Mouse (Mus musculus) hindbrain, embryonic 12.5 days (tissue): ENCODE measurements at regions not wholly inside any gene's neighbourhood (a gene's known extent, or its start where the extent isn't known, plus 50 kb on each side); places are given as distances from the start of the nearest gene placed in this dataset.

Experiments
- ATAC-seq: fragments of 200-750 bp; cut with Nextera tagmentation; 2 replicates; pipeline ENCODE4 v1.8.0; 2017; ENCODE audit warnings: moderate TSS enrichment; ENCODE audit not compliant: low FRiP score
- H3K27ac ChIP-seq: fragments of 300-500 bp; sonication (generic); 2 replicates; pipeline ENCODE4 v1.5.1; 2016; ENCODE audit warnings: mild to moderate bottlenecking
- H3K27me3 ChIP-seq: fragments of 300-500 bp; sonication (generic); 2 replicates; pipeline ENCODE4 v1.6.1; 2016; ENCODE audit warnings: mild to moderate bottlenecking
- H3K36me3 ChIP-seq: fragments of 300-500 bp; sonication (generic); 2 replicates; pipeline ENCODE4 v1.6.1; 2016; ENCODE audit warnings: mild to moderate bottlenecking
- H3K4me1 ChIP-seq: fragments of 300-500 bp; sonication (generic); 2 replicates; pipeline ENCODE4 v1.6.1; 2016
- H3K4me2 ChIP-seq: fragments of 300-500 bp; sonication (generic); replicated peaks from 2 replicates; pipeline ENCODE4 v1.6.1; 2016; ENCODE audit warnings: mild to moderate bottlenecking
- H3K4me3 ChIP-seq: fragments of 300-500 bp; sonication (generic); 2 replicates; pipeline ENCODE4 v1.5.1; 2016; ENCODE audit warnings: mild to moderate bottlenecking
- H3K9ac ChIP-seq: fragments of 300-500 bp; sonication (generic); 2 replicates; pipeline ENCODE4 v1.6.1; 2016; ENCODE audit warnings: mild to moderate bottlenecking, moderate library complexity
- H3K9me3 ChIP-seq: fragments of 300-500 bp; sonication (generic); replicated peaks from 2 replicates; pipeline ENCODE4 v1.6.1; 2016; ENCODE audit warnings: mild to moderate bottlenecking
- WGBS: fragments of 180-500 bp; shearing (Covaris S2); methylation state at CpG from one replicate; pipeline ENCODE4 v1.1.7; 2016; 5-methylcytosine and 5-hydroxymethylcytosine counted together

GRCm38 (mm10) chr5:41347416-41347815 lies 360.5 kb downstream of the Rab28 start:
- no peak overlapping the region for H3K4me3 ChIP-seq
- ATAC-seq, result no peak
- no peaks in the 10 kb centered on the region for H3K9me3 ChIP-seq
- 80% methylated on average over 3 of the region's 3 CpGs for WGBS
- H3K27ac ChIP-seq, result no peak overlapping the region
- H3K36me3 ChIP-seq, result no peaks in the 10 kb centered on the region
- no peak overlapping the region for H3K9ac ChIP-seq
- H3K4me1 ChIP-seq, result no peaks in the 10 kb centered on the region
- no peak overlapping the region for H3K4me2 ChIP-seq
- H3K27me3 ChIP-seq, result no peaks in the 10 kb centered on the region

- H3K27me3 ChIP-seq, result no peaks in the 10 kb centered on the region
- 86% methylated on average over 1 of the region's 1 CpGs for WGBS
Observed at GRCm38 (mm10) chr5:41340581-41340980, 367.4 kb downstream of the Rab28 start.

DNA sequence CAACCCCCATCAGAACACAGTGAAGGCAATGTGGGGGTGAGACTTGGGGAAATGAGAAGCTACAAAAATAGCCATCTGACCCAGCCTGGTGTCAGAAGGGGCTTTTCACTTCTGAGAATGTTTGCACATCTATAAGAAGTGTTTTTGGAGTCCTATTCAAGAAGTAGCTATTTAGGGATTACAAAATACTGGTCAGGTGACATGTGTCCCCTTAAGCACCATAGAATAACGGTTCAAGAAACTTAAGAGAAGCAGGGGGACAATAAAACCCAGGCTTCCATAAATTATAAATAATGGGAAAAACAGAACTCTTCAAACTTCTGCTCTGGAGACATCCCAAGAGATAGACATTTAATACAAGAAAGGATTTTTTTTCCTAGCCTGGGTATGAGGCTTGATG lies 411.5 kb downstream of the Rab28 start:
- H3K4me3 ChIP-seq, result no peak overlapping the region
- no peak overlapping the region for H3K27ac ChIP-seq
- no peaks in the 10 kb centered on the region for H3K27me3 ChIP-seq
- ATAC-seq, result no peak
- 82% methylated on average over 1 of the region's 1 CpGs for WGBS
- H3K4me1 ChIP-seq, result no peaks in the 10 kb centered on the region
- H3K9ac ChIP-seq, result no peak overlapping the region
- H3K9me3 ChIP-seq, result no peaks in the 10 kb centered on the region
- no peaks in the 10 kb centered on the region for H3K36me3 ChIP-seq
- no peak overlapping the region for H3K4me2 ChIP-seq

More at GRCm38 (mm10) chr5:41340581-41340980, 367.4 kb downstream of the Rab28 start:
- H3K4me1 ChIP-seq, result no peaks in the 10 kb centered on the region
- no peaks in the 10 kb centered on the region for H3K36me3 ChIP-seq
- no peak overlapping the region for H3K4me3 ChIP-seq
- no peak overlapping the region for H3K27ac ChIP-seq
- H3K9ac ChIP-seq, result no peak overlapping the region
- no peak overlapping the region for H3K4me2 ChIP-seq
- ATAC-seq, result no peak
- H3K9me3 ChIP-seq, result no peaks in the 10 kb centered on the region

GRCm38 (mm10) chr5:41266731-41267130 lies 441.2 kb downstream of the Rab28 start:
- H3K27ac ChIP-seq, result no peak overlapping the region
- H3K9ac ChIP-seq, result no peak overlapping the region
- no peaks in the 10 kb centered on the region for H3K9me3 ChIP-seq
- no peaks in the 10 kb centered on the region for H3K36me3 ChIP-seq
- H3K27me3 ChIP-seq, result no peaks in the 10 kb centered on the region
- H3K4me2 ChIP-seq, result no peak overlapping the region
- H3K4me1 ChIP-seq, result no peaks in the 10 kb centered on the region
- H3K4me3 ChIP-seq, result no peak overlapping the region
- no peak for ATAC-seq

DNA sequence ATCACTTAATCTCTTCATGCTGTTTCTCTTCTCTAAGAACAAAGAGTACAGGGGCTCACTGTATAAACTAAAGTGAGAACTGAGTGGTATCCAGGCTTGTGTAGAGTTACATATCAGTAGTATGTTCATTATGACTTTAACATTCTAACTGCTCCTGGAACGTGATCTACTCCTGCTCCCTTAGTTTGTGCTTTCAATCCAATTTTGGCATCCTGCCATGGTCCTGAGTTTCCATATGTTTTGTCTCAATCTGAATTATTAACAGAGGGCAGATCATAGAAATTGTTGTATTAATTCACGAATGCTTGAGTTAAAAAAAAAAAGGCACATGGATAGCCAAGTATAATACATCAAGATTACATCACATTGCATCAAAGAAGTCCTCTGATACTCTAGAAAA lies 441.6 kb downstream of the Rab28 start:
- Histone ChIP-seq H3K9ac (no peak overlapping the region), H3K27ac (no peak overlapping the region), H3K36me3 (no peaks in the 10 kb centered on the region), H3K9me3 (no peaks in the 10 kb centered on the region), H3K4me2 (no peak overlapping the region), H3K4me3 (no peak overlapping the region), H3K4me1 (no peaks in the 10 kb centered on the region), H3K27me3 (no peaks in the 10 kb centered on the region)
- 56% methylated on average over 2 of the region's 2 CpGs for WGBS
- ATAC-seq, result no peak

GRCm38 (mm10) chr5:41261654-41262237 lies 446.2 kb downstream of the Rab28 start:
- ATAC-seq, result no peak
- H3K9me3 ChIP-seq, result no peaks in the 10 kb centered on the region
- no peaks in the 10 kb centered on the region for H3K36me3 ChIP-seq
- no peak overlapping the region for H3K9ac ChIP-seq
- H3K27ac ChIP-seq, result no peak overlapping the region
- H3K4me1 ChIP-seq, result no peaks in the 10 kb centered on the region
- H3K27me3 ChIP-seq, result no peaks in the 10 kb centered on the region
- no peak overlapping the region for H3K4me3 ChIP-seq
- 79% methylated on average over 5 of the region's 5 CpGs for WGBS
- H3K4me2 ChIP-seq, result no peak overlapping the region
